Mouse (Mus musculus) CH12.LX (cell line): Measurements from ENCODE around the gene Acot7.

Experiments used
- CTCF ChIP-seq, 2 experiments: IDR thresholded peaks in 1 of 2; conservative IDR thresholded peaks in 1 of 2; 2 replicates each; pipeline ENCODE4 v1.5.1; 2011 to 2012; ENCODE audit warnings: low read depth in 2 of 2, low read length in 2 of 2, improper control_type of control experiment in 1 of 2, inconsistent platforms in 1 of 2, mild to moderate bottlenecking in 1 of 2, moderate library complexity in 1 of 2
- EP300 ChIP-seq: IDR thresholded peaks from 2 replicates; pipeline ENCODE4 v1.6.1; 2011; ENCODE audit warnings: low read length, improper control_type of control experiment
- ETS1 ChIP-seq: conservative IDR thresholded peaks from 2 replicates; pipeline ENCODE4 v1.6.1; 2012; ENCODE audit warnings: low read depth, mild to moderate bottlenecking, inconsistent platforms, low read length, improper control_type of control experiment, moderate library complexity
- GABPA ChIP-seq: IDR thresholded peaks from 2 replicates; pipeline ENCODE4 v1.6.1; 2012; ENCODE audit warnings: low read depth, low read length, improper control_type of control experiment, inconsistent platforms; ENCODE audit not compliant: insufficient replicate concordance
- HCFC1 ChIP-seq: IDR thresholded peaks from 2 replicates; pipeline ENCODE4 v1.6.1; 2012; ENCODE audit warnings: low read depth, mild to moderate bottlenecking, inconsistent platforms, low read length, improper control_type of control experiment
- IRF4 ChIP-seq: IDR thresholded peaks from 2 replicates; pipeline ENCODE4 v1.6.1; 2014; ENCODE audit warnings: low read depth, mild to moderate bottlenecking, inconsistent platforms, low read length, improper control_type of control experiment
- KAT2A ChIP-seq: IDR thresholded peaks from 2 replicates; pipeline ENCODE4 v1.6.1; 2012; ENCODE audit warnings: low read length, improper control_type of control experiment, inconsistent platforms; ENCODE audit not compliant: insufficient replicate concordance
- MAX ChIP-seq: IDR thresholded peaks from 2 replicates; pipeline ENCODE4 v1.6.1; 2011; ENCODE audit warnings: low read length, improper control_type of control experiment
- MXI1 ChIP-seq: IDR thresholded peaks from 2 replicates; pipeline ENCODE4 v1.6.1; 2011; ENCODE audit warnings: mild to moderate bottlenecking, low read depth, low read length, improper control_type of control experiment
- MYC ChIP-seq: IDR thresholded peaks from 2 replicates; pipeline ENCODE4 v1.6.1; 2011; ENCODE audit warnings: low read depth, mild to moderate bottlenecking, improper control_type of control experiment, low read length
- NELFE ChIP-seq: IDR thresholded peaks from 2 replicates; pipeline ENCODE4 v1.6.1; 2011; ENCODE audit warnings: low read depth, low read length, improper control_type of control experiment
- POLR2A ChIP-seq: IDR thresholded peaks from 2 replicates; pipeline ENCODE4 v1.6.1; 2011; ENCODE audit warnings: low read depth, mild to moderate bottlenecking, improper control_type of control experiment, low read length
- POLR2AphosphoS2 ChIP-seq: IDR thresholded peaks from 2 replicates; pipeline ENCODE4 v1.6.1; 2011; ENCODE audit warnings: low read depth, low read length, improper control_type of control experiment
- SMC3 ChIP-seq: IDR thresholded peaks from 2 replicates; pipeline ENCODE4 v1.6.1; 2011; ENCODE audit warnings: low read depth, low read length, improper control_type of control experiment

GRCm38 (mm10) chr4:152272006-152272405, 94.1 kb downstream of the Acot7 start:
- no peak for TF ChIP-seq POLR2AphosphoS2
- TF ChIP-seq MYC = no peak
- no peak for TF ChIP-seq NELFE
- TF ChIP-seq KAT2A = no peak
- TF ChIP-seq CTCF (conservative IDR thresholded peaks at IDR 0.05 in 1 of 2, IDR thresholded peaks at IDR 0.05 in 1 of 2; ENCODE audit: low read depth in 2 of 2, low read length in 2 of 2) = no peak
- TF ChIP-seq HCFC1 = no peak
- no peak for TF ChIP-seq POLR2A
- TF ChIP-seq MAX = no peak
- TF ChIP-seq MXI1 = no peak
- no peak for TF ChIP-seq GABPA
- TF ChIP-seq EP300 = no peak
- no peak for TF ChIP-seq SMC3
- no peak for TF ChIP-seq IRF4
- no peak for TF ChIP-seq ETS1
